Mouse (Mus musculus) midbrain, postnatal 0 days (tissue): ENCODE results near the gene Tmco1. TPM values are rescaled to one million over a fixed set of nuclear protein-coding genes. Genes with fewer than 3 reads are reported as not detected.

ENCODE experiments used
- ATAC-seq: fragments of 200-750 bp; cut with Nextera tagmentation; 2 replicates; pipeline ENCODE4 v1.8.0; 2017; ENCODE audit warnings: moderate number of reproducible peaks, mild to moderate bottlenecking, moderate TSS enrichment, moderate library complexity; ENCODE audit not compliant: low FRiP score
- DNase-seq: peaks from one replicate; pipeline ENCODE4 v3.0.0-alpha.2; 2015; ENCODE audit warnings: low spot score
- H3K27ac ChIP-seq: fragments of 300-500 bp; sonication (generic); 2 replicates; pipeline ENCODE4 v1.5.1; 2014; ENCODE audit warnings: low read depth, mild to moderate bottlenecking, low read length, mixed read lengths
- H3K27me3 ChIP-seq: fragments of 300-500 bp; sonication (generic); 2 replicates; pipeline ENCODE4 v1.6.1; 2014; ENCODE audit warnings: low read length, control low read depth, mixed read lengths; ENCODE audit not compliant: insufficient read depth
- H3K36me3 ChIP-seq: fragments of 300-500 bp; sonication (generic); 2 replicates; pipeline ENCODE4 v1.6.1; 2014; ENCODE audit warnings: low read length, control low read depth, mixed read lengths; ENCODE audit not compliant: insufficient read depth
- H3K4me1 ChIP-seq: fragments of 300-500 bp; sonication (generic); 2 replicates; pipeline ENCODE4 v1.6.1; 2014; ENCODE audit warnings: mild to moderate bottlenecking, control low read depth, antibody characterized with exemption, low read length, mixed read lengths; ENCODE audit not compliant: insufficient read depth
- H3K4me2 ChIP-seq: fragments of 300-500 bp; sonication (generic); 2 replicates; pipeline ENCODE4 v1.6.1; 2014; ENCODE audit warnings: low read depth, mild to moderate bottlenecking, low read length, mixed read lengths; ENCODE audit not compliant: poor library complexity, severe bottlenecking
- H3K4me3 ChIP-seq: fragments of 300-500 bp; sonication (generic); 2 replicates; pipeline ENCODE4 v1.5.1; 2014; ENCODE audit warnings: low read depth, mild to moderate bottlenecking, low read length, moderate library complexity
- H3K9ac ChIP-seq: fragments of 300-500 bp; sonication (generic); replicated peaks from 2 replicates; pipeline ENCODE4 v1.6.1; 2014; ENCODE audit warnings: mild to moderate bottlenecking, low read length, moderate library complexity, mixed read lengths; ENCODE audit not compliant: poor library complexity, severe bottlenecking
- H3K9me3 ChIP-seq: fragments of 300-500 bp; sonication (generic); 2 replicates; pipeline ENCODE4 v1.6.1; 2016; ENCODE audit warnings: low read length, control low read depth
- CTCF ChIP-seq: IDR thresholded peaks from 2 replicates; pipeline ENCODE4 v1.5.1; 2016; ENCODE audit warnings: antibody characterized with exemption, mild to moderate bottlenecking
- WGBS: fragments of 180-500 bp; shearing (Covaris S2); extraction: QIAGEN DNeasy Blood & Tissue Kit; methylation state at CpG from one replicate; pipeline ENCODE4 v1.1.7; 2014; 5-methylcytosine and 5-hydroxymethylcytosine counted together
- polyA plus RNA-seq: library from polyadenylated mRNA; unstranded; fragments of >200 nt; fragmentation: Nextera tagmentation; extraction: Ambion mirVana; gene quantifications from 2 replicates; pipeline ENCODE4 v1.2.1, GENCODE M21; 2015
- total RNA-seq: library from RNA; depleted of rRNA; stranded (reverse); fragments of >200 nt; gene quantifications from 2 replicates; pipeline ENCODE4 v1.2.3, GENCODE M21; 2014

Gene Tmco1
- total and polyA plus RNA-seq, 2 experiments from 2014 or later, result 40.7 to 74.9 TPM

- H3K9me3 ChIP-seq, result no peaks in the 10 kb centered on the region
- H3K27me3 ChIP-seq, result no peaks in the 10 kb centered on the region
- 63% methylated on average over 8 of the region's 8 CpGs for WGBS
- ATAC-seq, result no peak
- H3K27ac ChIP-seq, result no peak overlapping the region
- no peak for TF ChIP-seq CTCF
- no peak for DNase-seq
- peaks cover 21% of the 10 kb centered on the region for H3K4me1 ChIP-seq
- H3K4me2 ChIP-seq, result no peak overlapping the region
- no peak overlapping the region for H3K9ac ChIP-seq
- no peaks in the 10 kb centered on the region for H3K36me3 ChIP-seq
- H3K4me3 ChIP-seq, result no peak overlapping the region
Measured at GRCm38 (mm10) chr1:167271841-167272240, 36.3 kb upstream of the Tmco1 start.

- no peak for DNase-seq
- ATAC-seq, result no peak
- WGBS, result 70% methylated on average over 14 of the region's 14 CpGs
Measured at GRCm38 (mm10) chr1:167273380-167274163, 34.6 kb upstream of the Tmco1 start.

GRCm38 (mm10) chr1:167274646-167275390 lies 33.4 kb upstream of the Tmco1 start:
- H3K9me3 ChIP-seq, result no peaks in the 10 kb centered on the region
- H3K9ac ChIP-seq, result no peak overlapping the region
- H3K4me3 ChIP-seq, result no peak overlapping the region
- H3K27me3 ChIP-seq, result no peaks in the 10 kb centered on the region
- 86% methylated on average over 12 of the region's 12 CpGs for WGBS
- peaks cover 19% of the 10 kb centered on the region for H3K4me1 ChIP-seq
- no peaks in the 10 kb centered on the region for H3K36me3 ChIP-seq
- no peak overlapping the region for H3K4me2 ChIP-seq
- no peak for TF ChIP-seq CTCF
- no peak overlapping the region for H3K27ac ChIP-seq
- ATAC-seq (no peak), DNase-seq (no peak)

More at GRCm38 (mm10) chr1:167273380-167274163, 34.6 kb upstream of the Tmco1 start:
- no peak overlapping the region for H3K4me2 ChIP-seq
- H3K27me3 ChIP-seq, result no peaks in the 10 kb centered on the region
- no peak overlapping the region for H3K27ac ChIP-seq
- no peaks in the 10 kb centered on the region for H3K36me3 ChIP-seq
- no peak overlapping the region for H3K9ac ChIP-seq
- no peaks in the 10 kb centered on the region for H3K9me3 ChIP-seq
- H3K4me1 ChIP-seq, result peaks cover 21% of the 10 kb centered on the region
- H3K4me3 ChIP-seq, result no peak overlapping the region
- TF ChIP-seq CTCF, result no peak

- no peak overlapping the region for H3K9ac ChIP-seq
- H3K27ac ChIP-seq, result no peak overlapping the region
- 73% methylated on average over 6 of the region's 6 CpGs for WGBS
- H3K4me3 ChIP-seq, result no peak overlapping the region
- H3K36me3 ChIP-seq, result no peaks in the 10 kb centered on the region
- no peak overlapping the region for H3K4me2 ChIP-seq
- DNase-seq, result no peak
- TF ChIP-seq CTCF, result no peak
- no peaks in the 10 kb centered on the region for H3K27me3 ChIP-seq
- no peak for ATAC-seq
- no peaks in the 10 kb centered on the region for H3K9me3 ChIP-seq
- peaks cover 3% of the 10 kb centered on the region; the same call in 1 of the 2 replicates for H3K4me1 ChIP-seq
Measured at GRCm38 (mm10) chr1:167278395-167278794, 29.8 kb upstream of the Tmco1 start.

GRCm38 (mm10) chr1:167279160-167279715 lies 28.9 kb upstream of the Tmco1 start:
- ATAC-seq (no peak), DNase-seq (no peak)
- Histone ChIP-seq H3K4me3 (no peak overlapping the region), H3K4me2 (no peak overlapping the region), H3K9ac (no peak overlapping the region), H3K36me3 (no peaks in the 10 kb centered on the region), H3K27me3 (no peaks in the 10 kb centered on the region), H3K27ac (no peak overlapping the region), H3K9me3 (no peaks in the 10 kb centered on the region), H3K4me1 (peaks cover 3% of the 10 kb centered on the region; the same call in 1 of the 2 replicates)
- 80% methylated on average over 13 of the region's 13 CpGs for WGBS
- TF ChIP-seq CTCF, result no peak

- Histone ChIP-seq H3K4me2 (no peak overlapping the region), H3K4me3 (no peak overlapping the region), H3K27ac (no peak overlapping the region), H3K36me3 (no peaks in the 10 kb centered on the region), H3K4me1 (peaks cover 3% of the 10 kb centered on the region; the same call in 1 of the 2 replicates), H3K27me3 (no peaks in the 10 kb centered on the region), H3K9me3 (no peaks in the 10 kb centered on the region), H3K9ac (no peak overlapping the region)
- ATAC-seq, result no peak
- WGBS, result 86% methylated on average over 10 of the region's 10 CpGs
- no peak for TF ChIP-seq CTCF
- DNase-seq, result no peak
Measured at GRCm38 (mm10) chr1:167280061-167280460, 28.1 kb upstream of the Tmco1 start.
